Mouse (Mus musculus) right cerebral cortex, postnatal 25 days (tissue): ENCODE results near the gene Chd2.

Experiments used
- DNase-seq: peaks from one replicate; pipeline ENCODE4 v3.0.0; 2022

Gene Chd2

DNA sequence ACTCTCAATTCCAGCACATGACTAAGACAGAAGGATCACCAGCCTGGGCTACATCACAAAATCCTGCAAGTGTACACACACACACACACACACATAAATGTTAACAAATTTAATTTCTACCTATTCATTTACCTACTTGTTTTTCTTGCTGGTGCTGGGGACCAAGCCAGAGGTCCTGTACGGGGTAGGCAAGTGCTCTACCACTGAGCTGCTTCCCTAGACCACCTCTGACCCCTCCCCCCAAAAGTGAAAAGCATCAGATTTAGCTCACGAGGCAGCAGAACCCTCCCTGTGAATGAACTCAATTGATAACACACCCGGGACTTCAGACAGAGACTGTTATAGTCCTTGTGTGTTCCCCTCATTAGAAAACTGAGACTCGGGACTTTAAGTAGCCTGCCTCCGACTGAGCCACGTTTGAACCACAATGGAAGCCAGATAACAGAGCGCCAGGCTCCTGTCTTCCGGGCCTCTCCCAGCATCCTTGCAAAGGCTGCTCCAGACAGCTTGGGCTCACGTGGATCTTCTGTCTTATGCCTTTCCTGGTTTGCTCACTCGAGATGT, 19.9 kb upstream of the Chd2 start:
- no peak for DNase-seq

DNA sequence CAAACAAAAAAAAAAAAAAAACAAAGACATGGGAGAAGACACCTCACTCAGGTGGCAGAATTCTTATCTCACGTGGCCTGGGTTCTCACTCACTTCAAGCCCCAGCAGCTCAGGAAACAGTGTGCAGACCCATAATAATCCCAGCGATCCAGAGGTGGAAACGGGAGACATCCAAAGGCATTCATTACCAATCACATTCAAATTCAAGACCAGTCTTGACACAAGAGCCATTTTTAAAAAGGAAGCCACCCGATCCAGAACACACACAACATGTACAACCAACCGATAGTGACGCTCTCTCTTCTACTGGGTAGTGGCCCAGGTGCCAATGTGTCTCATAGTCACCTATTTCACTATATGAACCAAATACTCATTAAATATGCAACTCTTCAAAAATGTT, 19.2 kb upstream of the Chd2 start:
- DNase-seq, result no peak

DNA sequence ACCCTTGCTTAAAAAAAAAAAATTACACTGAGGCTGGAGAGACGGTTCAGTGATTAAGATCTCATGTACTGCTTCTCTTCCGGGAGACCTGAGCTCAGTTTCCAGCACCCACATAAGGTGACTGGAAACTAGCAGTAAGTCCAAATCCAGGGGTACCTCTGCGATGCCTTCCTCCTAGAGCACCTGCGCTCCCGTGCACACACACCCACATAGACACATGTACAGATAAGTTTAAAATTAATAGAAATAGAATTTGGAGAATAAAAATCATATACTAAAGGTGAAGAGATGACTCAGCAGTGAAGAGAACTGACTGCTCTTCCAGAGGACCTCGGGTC, 18.2 kb upstream of the Chd2 start:
- no peak for DNase-seq

DNA sequence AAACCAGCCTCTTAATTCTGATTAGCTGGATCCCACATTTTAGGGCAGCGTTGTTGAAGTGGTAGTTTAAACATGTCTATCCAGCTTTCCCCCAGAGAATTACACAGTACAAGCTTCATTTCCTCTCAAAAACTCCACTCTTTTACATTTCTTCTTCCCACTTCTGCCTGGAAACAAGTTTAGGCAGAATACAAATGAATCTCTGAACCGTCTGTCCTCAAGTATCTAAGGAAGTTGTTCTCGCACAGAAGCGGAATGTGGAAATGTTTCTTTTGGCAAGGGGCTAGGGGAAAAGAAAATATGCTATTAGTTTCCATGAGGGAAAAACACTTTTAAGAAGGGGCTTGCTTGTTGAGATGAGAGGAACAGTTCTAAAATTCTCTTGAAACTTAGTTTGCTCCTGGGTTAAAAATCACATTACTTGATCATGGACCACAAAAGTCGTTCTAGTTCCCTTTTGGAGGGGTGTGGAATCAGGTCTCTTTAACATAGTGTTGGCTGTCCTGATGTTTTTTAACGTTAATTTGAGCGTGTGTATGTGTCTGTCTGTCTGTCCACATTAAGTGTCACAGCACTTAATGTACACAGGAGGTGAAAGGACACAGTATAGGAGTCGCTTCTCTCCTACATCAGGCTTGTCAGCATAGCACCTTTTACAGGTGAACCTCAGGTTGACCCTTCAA, 17.7 kb upstream of the Chd2 start:
- no peak for DNase-seq

DNA sequence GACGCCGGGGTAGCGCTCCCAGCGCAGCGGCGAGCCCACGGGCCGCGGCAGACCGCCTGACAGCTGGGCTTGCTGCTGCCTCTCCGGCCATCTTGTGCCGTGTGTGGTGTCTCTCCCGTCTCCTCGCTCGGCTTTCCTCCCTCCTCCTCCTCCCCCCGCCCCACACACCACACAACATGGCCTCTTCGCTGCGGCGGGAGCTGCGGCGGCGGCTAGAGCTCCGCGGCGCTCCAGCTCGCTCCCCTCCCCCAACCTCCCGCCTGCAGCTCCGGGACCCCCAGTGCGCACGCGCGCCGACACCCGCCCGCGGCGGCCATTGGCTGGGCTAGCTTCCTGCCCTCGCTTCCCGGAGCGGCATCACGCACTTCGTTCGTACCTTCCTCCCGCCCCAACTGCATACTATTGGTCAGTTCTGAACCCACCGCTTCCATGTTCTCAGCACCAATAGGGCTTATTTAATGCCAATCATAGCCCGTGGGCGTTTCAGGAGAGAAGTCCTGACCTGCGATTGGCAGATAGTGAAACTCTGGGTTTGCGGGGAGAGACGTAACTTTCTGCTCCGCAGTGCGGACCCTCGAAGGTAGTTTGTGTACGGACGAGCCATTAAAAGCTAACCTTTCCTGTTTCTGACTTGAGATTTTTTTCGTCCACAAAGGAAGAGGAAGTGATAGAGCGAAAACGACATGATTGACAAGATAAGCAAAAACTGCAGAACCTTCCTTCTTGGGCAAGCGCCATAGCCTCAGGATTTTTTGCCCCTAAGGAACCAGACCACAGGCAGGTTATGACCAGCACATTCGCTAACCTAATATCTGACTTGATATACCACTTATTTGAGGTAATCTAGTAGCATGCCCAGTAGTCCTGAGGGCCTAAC, 16.9 kb upstream of the Chd2 start:
- peak; percentile 99 for DNase-seq

DNA sequence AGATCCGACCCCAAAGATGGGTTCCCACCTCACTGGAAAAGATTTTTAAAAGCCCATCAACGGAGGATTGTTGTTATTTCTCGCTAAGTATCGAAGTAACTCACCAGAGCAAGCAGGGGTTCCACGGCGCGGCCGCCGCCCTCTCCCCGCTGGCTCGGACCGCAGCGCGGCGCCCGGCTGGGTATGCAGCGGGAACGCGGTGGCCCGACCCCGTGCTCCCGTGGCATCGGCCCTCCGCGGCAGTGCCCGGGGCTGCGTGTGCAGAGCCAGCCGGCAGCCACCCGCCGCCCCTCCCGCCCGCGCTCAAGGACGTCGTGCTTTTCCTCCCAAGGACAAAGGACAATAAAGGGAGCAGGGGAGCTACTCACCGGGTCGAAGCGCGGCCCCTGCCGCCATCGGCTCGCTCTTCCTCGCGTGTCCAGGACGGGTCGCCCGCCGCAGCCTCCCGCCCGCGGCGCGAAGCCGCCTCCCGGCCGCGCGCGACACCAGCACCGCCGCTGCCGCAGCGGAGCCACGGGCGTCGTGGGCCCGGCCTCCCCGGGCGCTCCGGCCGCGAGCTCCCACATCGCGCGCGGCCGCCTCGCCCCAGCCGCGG, 16.1 kb upstream of the Chd2 start:
- DNase-seq, result peak; percentile 48

DNA sequence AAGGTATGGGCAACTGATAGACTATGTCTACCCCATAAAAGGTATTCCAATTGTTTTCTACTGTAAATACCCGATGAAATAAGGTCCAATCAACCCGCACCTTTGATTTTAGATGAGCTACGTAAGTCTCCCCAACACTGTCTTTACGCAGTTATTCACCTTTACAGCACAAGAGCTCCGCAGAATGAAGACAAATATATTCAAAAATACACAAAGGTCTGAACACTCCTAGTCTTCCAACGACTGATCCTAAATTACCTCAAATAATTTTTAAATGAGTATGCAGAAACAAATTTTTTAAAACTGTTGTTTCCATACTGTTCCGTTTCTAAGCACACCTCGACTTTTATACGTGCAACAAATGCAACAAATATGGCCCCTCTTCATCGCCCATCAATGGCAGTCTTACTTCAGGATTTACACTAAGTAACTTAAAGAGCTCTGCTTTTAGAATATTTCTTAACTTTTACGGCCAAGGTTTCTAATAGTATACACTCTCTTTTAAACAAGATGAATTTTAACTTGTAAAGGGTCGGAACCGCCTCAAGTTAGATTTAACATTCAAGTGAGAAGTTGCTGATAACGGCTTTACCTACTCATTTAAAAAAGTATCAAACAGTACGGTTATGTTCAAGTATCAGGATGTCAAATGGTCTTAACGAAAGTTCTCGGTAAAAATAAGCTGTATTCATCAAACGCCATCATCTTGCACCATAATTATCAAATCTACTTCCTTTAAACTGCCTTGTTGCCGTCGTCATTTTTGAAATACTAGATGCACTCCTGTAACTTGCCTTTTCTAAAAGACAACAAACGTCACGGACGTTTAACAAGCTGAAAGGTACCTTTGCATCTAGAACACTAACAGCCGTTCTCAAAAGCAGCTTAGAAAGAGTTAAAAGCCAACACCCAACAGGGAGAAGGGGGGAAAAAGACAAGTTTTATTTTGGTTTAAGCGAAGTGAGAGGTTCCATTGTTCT, 15.3 kb upstream of the Chd2 start:
- DNase-seq, result no peak

DNA sequence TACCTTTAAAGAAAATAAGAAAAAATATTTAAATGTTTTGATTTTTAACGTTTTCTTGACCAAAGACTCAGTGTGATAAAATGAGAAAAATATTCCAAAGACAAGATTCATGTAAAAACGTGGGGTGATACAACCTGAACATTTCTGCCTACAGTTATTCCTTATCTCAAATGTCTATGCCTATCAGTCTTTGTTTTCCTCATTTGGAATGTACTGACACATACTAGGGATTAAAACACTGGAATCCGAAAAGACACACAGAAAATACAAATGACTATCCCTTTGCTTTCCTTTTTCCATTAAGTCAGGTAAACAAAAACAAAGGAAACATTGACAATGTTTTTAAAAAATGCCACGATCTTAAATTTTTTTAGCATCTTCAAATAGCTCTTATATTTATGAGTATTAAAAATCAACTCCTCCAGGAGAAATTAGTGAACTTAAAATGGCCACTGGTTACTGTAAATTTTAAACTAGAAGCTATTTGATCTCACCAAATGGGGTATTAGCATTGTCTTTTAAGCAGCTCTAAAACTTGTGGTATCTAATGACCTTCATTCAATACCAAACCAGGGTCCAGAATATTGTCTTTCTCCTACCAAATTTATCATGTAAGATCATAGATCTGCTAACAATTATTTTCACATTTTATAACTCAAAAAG, 14.4 kb upstream of the Chd2 start:
- DNase-seq, result no peak

DNA sequence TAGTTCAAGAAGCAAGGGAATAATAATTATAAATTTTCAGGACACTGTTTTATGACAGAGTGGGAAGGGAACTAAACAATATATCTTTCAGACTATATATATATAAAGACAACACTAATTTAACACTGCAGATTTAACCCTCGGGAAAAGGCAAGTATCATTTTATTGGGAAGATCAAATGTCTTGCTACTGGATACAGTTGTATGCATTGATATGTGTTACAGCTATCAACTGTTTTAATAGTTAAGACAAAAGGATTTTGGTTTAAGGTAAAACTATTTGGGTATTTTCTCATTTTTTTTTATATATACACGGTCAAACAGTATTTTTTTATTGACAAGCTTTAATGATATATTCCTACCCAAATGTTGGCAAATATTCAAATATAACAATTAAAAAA, 13.2 kb upstream of the Chd2 start:
- DNase-seq, result no peak

DNA sequence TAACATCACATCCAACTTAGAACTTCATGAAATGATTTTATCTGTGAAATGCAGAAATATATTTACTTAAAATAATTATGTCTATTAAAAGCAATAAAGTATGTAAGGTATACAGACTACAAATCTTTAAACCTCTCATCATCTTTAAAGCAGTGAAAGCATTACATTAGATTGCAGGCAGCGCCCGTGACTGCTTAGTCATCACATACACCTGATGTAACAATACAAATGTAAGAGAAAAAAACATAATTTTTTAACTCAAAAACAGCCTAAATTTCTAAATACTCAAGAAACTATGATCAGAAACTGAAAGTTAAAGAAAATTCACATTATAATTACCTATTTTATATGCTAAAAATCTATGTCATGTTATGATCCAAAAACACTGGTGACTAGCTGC, 11.5 kb upstream of the Chd2 start:
- no peak for DNase-seq

DNA sequence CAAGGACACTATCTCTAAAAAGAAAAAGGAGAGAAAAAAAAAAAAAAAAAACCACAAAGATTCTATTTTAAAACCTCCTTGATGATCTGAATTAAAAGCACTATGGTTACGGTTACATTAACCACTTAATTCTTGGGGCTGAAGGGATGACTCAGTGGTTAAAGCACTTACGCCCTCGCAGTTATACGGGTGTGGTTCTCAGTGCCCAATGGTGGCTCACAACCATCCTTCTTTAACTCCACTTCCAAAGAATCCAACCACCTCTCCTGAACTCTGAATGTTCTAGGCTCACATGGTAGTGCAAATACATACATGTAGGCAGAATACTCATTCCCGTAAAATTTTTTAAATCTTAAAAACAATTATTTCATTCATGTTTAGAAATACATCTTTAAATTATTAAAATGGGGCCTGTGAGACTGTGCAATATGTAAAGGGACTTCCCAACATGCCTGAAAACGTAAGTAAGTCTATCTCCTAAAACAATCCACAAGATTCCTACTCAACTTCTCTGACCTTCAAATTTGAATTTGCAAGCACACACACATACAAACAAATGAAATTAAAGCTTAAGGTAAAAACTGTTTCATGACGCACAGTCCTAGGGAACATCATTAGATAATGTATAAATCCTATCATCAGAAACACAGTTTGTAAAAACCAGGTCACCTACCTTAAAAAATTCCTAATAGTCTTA, 10.6 kb upstream of the Chd2 start:
- no peak for DNase-seq

DNA sequence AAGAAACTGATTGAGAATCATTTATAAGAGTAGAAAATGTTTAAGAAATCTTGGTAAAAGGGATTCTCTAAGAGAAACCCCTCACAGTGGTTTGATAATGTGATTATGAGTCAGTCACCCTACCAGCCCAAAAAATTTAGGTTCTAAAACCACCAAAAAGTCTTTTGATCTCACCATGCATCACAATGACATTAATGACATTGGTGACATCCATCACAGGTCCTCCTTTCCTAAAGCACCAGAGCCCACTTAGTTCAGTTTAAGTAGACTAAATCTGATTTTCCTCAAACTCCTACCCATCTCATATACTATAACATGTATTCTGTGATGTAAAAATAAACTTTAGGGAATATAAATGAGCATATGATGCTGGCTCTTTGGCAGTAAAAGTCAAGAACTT, 9.7 kb upstream of the Chd2 start:
- no peak for DNase-seq

DNA sequence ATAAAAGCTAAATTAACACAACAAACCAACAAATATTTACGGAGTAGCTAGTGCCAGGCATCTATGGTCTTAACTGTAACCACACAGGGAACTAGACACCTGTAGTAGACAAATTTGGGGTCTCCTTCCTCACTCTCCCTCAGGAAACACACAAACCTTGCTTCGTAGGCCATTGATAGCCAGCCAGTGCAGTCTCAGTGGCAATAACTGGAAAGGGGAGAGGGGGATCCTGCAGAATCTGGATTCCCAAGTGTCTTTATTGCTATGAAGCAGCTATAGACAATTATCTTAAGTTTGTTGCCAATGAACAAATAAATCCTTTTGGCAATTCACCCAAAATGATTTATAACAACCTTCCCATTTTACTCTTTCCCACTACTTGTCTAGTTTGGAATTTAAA, 6.4 kb upstream of the Chd2 start:
- no peak for DNase-seq

DNA sequence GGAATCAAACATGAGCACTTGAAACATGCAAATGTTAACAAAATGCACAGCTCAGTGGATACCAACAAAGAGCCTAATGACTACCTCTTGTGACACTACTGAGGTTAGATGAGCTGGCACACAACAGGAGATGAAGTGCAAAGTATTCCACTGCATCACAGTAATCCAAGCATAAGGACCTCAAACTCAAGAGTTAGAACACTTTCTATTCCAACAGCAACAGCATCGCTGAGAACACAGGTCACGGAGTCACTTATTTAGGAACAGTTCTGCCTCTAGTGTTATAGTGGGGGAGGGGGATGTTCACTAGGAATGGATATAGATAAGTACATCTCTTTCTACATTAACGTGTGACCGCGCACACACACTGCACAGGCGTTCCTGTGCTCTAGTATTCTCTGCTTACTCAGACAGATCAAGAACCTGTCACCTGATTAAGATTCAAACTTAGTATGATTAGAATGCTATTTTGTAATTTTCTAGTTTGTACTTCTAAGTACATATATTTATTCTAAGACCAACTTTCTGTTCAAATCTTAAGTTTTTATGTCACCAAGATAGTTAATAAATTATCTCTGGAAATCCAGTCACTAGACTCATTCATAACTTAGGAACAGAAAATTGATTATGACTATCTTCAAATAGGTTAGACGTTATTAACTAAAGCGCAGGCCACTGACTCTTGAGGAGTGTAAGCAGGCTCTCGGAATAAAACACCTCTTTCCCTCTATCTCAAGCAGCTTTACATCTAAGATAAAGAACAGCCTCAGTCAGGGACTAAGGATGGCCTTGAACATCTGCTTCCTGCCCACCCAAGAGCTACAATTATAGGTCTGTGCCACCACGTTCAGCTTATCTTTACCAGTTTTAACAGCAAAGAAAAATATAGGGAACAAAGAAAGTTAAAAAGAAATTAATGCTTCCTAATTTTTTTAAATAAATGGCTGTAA, 5.2 kb upstream of the Chd2 start:
- no peak for DNase-seq

DNA sequence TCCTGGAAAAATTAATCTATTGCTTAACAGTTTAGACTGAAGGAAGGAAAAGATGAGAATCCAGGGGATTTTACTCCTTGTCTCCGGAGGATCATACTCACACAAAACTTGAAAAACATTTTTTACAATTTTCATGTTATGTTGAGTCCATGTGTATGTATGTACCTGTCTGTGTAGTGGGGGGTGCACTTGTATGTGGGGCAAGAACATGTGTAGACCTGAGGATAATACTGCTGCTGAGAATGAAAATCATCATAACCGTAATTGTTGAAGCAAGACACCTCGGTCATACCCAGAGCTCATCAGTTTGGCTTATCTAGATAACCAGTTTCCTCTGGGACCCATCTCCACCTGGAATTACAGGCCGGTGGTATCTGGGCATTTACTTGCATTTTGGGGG, 3.4 kb upstream of the Chd2 start:
- DNase-seq, result no peak

DNA sequence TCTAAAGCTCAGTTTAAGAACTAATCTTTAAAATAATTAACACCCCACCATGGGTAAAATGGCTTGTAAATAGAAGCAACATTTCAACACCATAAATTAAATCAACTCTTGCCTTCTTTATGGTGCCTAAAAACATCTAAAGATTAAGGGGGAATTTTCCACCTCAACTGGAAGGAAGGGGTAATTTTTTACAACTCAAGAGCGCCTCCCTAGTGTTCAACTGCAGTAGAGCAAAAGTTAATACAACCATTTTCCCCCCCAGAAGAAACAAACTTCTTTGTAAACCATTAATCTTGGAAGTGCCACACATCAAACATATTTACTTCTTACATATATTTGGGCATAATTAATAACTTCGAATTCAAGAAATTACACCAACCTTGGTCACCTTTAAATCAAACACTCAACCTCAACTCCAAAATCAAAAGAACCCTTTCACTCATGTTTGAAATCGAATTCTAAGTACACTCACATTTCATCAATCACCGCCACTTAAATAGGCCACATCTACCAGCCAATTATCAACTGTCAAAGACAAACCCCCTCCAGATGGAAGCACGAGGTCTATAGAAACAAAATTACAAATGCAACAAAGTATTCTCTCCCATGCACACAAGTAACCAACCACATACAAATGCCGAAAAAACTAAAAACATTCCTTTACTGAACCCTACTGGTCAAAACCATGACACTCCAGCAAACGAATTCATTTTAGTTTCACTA, 662 bp upstream of the Chd2 start:
- DNase-seq, result no peak

DNA sequence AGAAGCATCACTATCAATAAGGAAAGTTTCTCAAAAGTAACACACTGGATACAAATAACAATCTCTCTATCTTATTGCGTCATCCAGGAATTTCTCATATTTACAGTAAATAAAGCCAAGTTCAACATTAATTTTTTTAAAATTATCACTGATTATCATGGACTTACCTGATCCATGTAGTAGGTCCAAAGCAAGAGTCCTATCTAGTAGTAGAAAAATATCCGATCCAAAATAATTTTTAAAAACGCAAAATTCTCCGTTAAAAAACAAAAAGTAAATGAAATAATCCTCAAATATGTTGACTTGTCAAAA, 595 bp downstream of the Chd2 start:
- no peak for DNase-seq

DNA sequence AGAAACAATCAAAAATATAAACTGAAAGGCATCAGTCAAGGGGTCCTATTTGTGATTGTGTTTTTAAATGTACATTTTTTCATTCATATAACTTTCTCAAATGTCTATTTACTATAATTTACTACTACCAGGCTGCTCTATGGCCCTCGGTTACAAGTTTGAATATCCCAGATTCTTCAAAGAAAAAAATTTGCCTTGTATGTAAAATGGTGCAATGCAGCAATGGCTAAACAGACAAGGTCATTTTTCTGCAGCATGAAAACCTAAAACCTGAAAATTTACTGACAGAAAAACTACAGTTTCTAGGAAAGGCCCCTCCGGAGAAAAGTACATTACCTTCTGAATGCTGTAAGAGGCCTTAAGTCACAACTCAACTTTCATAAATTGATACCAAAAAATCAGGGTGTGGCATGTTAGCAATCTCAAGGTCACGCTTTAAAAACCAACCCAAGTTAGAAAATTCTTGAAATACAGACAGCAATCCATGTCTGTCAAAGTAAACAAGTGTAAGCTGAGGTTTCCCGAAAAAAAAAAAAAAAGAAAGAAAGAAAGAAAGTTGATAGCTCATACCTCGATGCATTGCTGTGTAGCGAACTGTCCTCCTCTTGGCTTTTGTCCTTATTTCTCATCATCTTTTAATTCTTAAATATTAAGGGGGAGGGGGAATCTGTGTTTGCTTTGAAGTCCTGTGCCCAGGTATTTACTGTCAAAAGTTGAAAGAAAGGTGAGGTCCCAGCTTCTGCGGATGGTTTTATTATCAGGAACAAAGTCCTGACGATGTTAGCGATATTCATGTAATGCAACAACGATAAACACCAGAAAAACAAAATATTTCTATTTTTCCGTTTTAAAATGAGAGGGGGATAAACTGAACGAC, 1.2 kb downstream of the Chd2 start:
- DNase-seq, result no peak
